Mouse (Mus musculus): ENCODE results near the gene Wee1. TPM values are rescaled to one million over a fixed set of nuclear protein-coding genes. Genes with fewer than 3 reads are reported as not detected.

Wee1 gene
- polyA plus RNA-seq (2016; fragmentation: Nextera tagmentation; extraction: Ambion mirVana), result 38.1 and 38.6 TPM in 2 replicates

GRCm38 (mm10) chr7:110121516-110122288 is at the start of gene Wee1:
Wee1 (plus strand) TSS chr7:110122046.
- peak within 1 kb of the TSS; percentile 76 for H3K4me2 ChIP-seq
- no peaks in the 10 kb centered on the region for H3K27me3 ChIP-seq (replicated peaks)
- H3K4me3 ChIP-seq, result peak within 1 kb of the TSS; percentile 93
- peaks cover 6% of the 10 kb centered on the region; the same call in 1 of the 2 replicates for H3K36me3 ChIP-seq
- under 1% methylated on average over 79 of the region's 81 CpGs for WGBS
- H3K4me1 ChIP-seq (replicated peaks), result peaks cover 34% of the 10 kb centered on the region
- peak within 1 kb of the TSS; percentile 98 for H3K9ac ChIP-seq
- peak within 1 kb of the TSS; percentile 97 for H3K27ac ChIP-seq (ENCODE audit: poor library complexity, severe bottlenecking)
- ATAC-seq (ENCODE audit: insufficient number of reproducible peaks, low FRiP score), result peak; percentile 98
- H3K9me3 ChIP-seq (replicated peaks), result no peaks in the 10 kb centered on the region

GRCm38 (mm10) chr7:110078168-110078567 is 43.7 kb upstream of the Wee1 start:
- H3K27ac ChIP-seq (ENCODE audit: poor library complexity, severe bottlenecking), result no peak overlapping the region
- H3K4me2 ChIP-seq, result no peak overlapping the region
- WGBS, result 87% methylated on average over 5 of the region's 5 CpGs
- no peaks in the 10 kb centered on the region for H3K27me3 ChIP-seq (replicated peaks)
- peaks cover 83% of the 10 kb centered on the region for H3K36me3 ChIP-seq
- ATAC-seq (ENCODE audit: insufficient number of reproducible peaks, low FRiP score), result no peak
- H3K9me3 ChIP-seq (replicated peaks), result no peaks in the 10 kb centered on the region
- no peak overlapping the region for H3K4me3 ChIP-seq
- no peak overlapping the region for H3K9ac ChIP-seq
- no peaks in the 10 kb centered on the region for H3K4me1 ChIP-seq (replicated peaks)

- Histone ChIP-seq H3K27ac (ENCODE audit: poor library complexity, severe bottlenecking) (no peak overlapping the region), H3K9ac (no peak overlapping the region), H3K36me3 (peaks cover 91% of the 10 kb centered on the region), H3K9me3 (replicated peaks) (no peaks in the 10 kb centered on the region), H3K4me3 (no peak overlapping the region), H3K4me1 (replicated peaks) (no peaks in the 10 kb centered on the region), H3K27me3 (replicated peaks) (no peaks in the 10 kb centered on the region), H3K4me2 (no peak overlapping the region)
- ATAC-seq (ENCODE audit: insufficient number of reproducible peaks, low FRiP score), result no peak
- 70% methylated on average over 13 of the region's 13 CpGs for WGBS
Measured at GRCm38 (mm10) chr7:110083386-110084165, 38.3 kb upstream of the Wee1 start.

GRCm38 (mm10) chr7:110085217-110085616 is 36.6 kb upstream of the Wee1 start:
- Histone ChIP-seq H3K27me3 (replicated peaks) (no peaks in the 10 kb centered on the region), H3K4me2 (no peak overlapping the region), H3K9ac (no peak overlapping the region), H3K27ac (ENCODE audit: poor library complexity, severe bottlenecking) (no peak overlapping the region), H3K9me3 (replicated peaks) (no peaks in the 10 kb centered on the region), H3K4me3 (no peak overlapping the region), H3K36me3 (peaks cover 92% of the 10 kb centered on the region), H3K4me1 (replicated peaks) (no peaks in the 10 kb centered on the region)
- no peak for ATAC-seq (ENCODE audit: insufficient number of reproducible peaks, low FRiP score)

- WGBS, result 78% methylated on average over 4 of the region's 4 CpGs
- Histone ChIP-seq H3K4me1 (replicated peaks) (no peaks in the 10 kb centered on the region), H3K4me2 (no peak overlapping the region), H3K27ac (ENCODE audit: poor library complexity, severe bottlenecking) (no peak overlapping the region), H3K4me3 (no peak overlapping the region), H3K36me3 (peaks cover 93% of the 10 kb centered on the region), H3K9me3 (replicated peaks) (no peaks in the 10 kb centered on the region), H3K27me3 (replicated peaks) (no peaks in the 10 kb centered on the region), H3K9ac (no peak overlapping the region)
- ATAC-seq (ENCODE audit: insufficient number of reproducible peaks, low FRiP score), result no peak
Measured at GRCm38 (mm10) chr7:110087914-110088313, 33.9 kb upstream of the Wee1 start.

GRCm38 (mm10) chr7:110091670-110092069 is 30.2 kb upstream of the Wee1 start:
- no peak overlapping the region for H3K4me2 ChIP-seq
- no peaks in the 10 kb centered on the region for H3K4me1 ChIP-seq (replicated peaks)
- no peaks in the 10 kb centered on the region for H3K27me3 ChIP-seq (replicated peaks)
- H3K9ac ChIP-seq, result no peak overlapping the region
- WGBS, result 86% methylated on average over 7 of the region's 7 CpGs
- H3K9me3 ChIP-seq (replicated peaks), result no peaks in the 10 kb centered on the region
- ATAC-seq (ENCODE audit: insufficient number of reproducible peaks, low FRiP score), result no peak
- H3K36me3 ChIP-seq, result peaks cover 88% of the 10 kb centered on the region
- no peak overlapping the region for H3K4me3 ChIP-seq
- H3K27ac ChIP-seq (ENCODE audit: poor library complexity, severe bottlenecking), result no peak overlapping the region

- Histone ChIP-seq H3K27me3 (replicated peaks) (no peaks in the 10 kb centered on the region), H3K27ac (ENCODE audit: poor library complexity, severe bottlenecking) (no peak overlapping the region), H3K4me2 (no peak overlapping the region), H3K9me3 (replicated peaks) (no peaks in the 10 kb centered on the region), H3K36me3 (peaks cover 49% of the 10 kb centered on the region), H3K4me3 (no peak overlapping the region), H3K9ac (no peak overlapping the region), H3K4me1 (replicated peaks) (peaks cover 7% of the 10 kb centered on the region)
- 81% methylated on average over 4 of the region's 4 CpGs for WGBS
- no peak for ATAC-seq (ENCODE audit: insufficient number of reproducible peaks, low FRiP score)
Measured at GRCm38 (mm10) chr7:110096332-110096731, 25.5 kb upstream of the Wee1 start.

GRCm38 (mm10) chr7:110097106-110097793 is 24.6 kb upstream of the Wee1 start:
- Histone ChIP-seq H3K4me1 (replicated peaks) (peaks cover 7% of the 10 kb centered on the region), H3K4me2 (no peak overlapping the region), H3K4me3 (no peak overlapping the region), H3K27me3 (replicated peaks) (no peaks in the 10 kb centered on the region), H3K36me3 (peaks cover 42% of the 10 kb centered on the region), H3K9ac (0 out of 2 replicates have a peak overlapping the region, but pooled peaks have one; percentile 8), H3K9me3 (replicated peaks) (no peaks in the 10 kb centered on the region), H3K27ac (ENCODE audit: poor library complexity, severe bottlenecking) (no peak overlapping the region)
- no peak for ATAC-seq (ENCODE audit: insufficient number of reproducible peaks, low FRiP score)
- 60% methylated on average over 7 of the region's 7 CpGs for WGBS

- Histone ChIP-seq H3K36me3 (peaks cover 10% of the 10 kb centered on the region), H3K27ac (ENCODE audit: poor library complexity, severe bottlenecking) (no peak overlapping the region), H3K4me3 (no peak overlapping the region), H3K27me3 (replicated peaks) (no peaks in the 10 kb centered on the region), H3K4me1 (replicated peaks) (peaks cover 7% of the 10 kb centered on the region), H3K9me3 (replicated peaks) (no peaks in the 10 kb centered on the region), H3K4me2 (no peak overlapping the region), H3K9ac (no peak overlapping the region)
- WGBS, result 53% methylated on average over 6 of the region's 6 CpGs
- ATAC-seq (ENCODE audit: insufficient number of reproducible peaks, low FRiP score), result no peak
Measured at GRCm38 (mm10) chr7:110100854-110101253, 21.0 kb upstream of the Wee1 start.

GRCm38 (mm10) chr7:110101266-110101665 is 20.6 kb upstream of the Wee1 start:
- no peak overlapping the region for H3K4me3 ChIP-seq
- 75% methylated on average over 5 of the region's 5 CpGs for WGBS

GRCm38 (mm10) chr7:110105041-110105440 is 16.8 kb upstream of the Wee1 start:
- Histone ChIP-seq H3K27me3 (replicated peaks) (no peaks in the 10 kb centered on the region), H3K36me3 (no peaks in the 10 kb centered on the region), H3K27ac (ENCODE audit: poor library complexity, severe bottlenecking) (no peak overlapping the region), H3K4me3 (no peak overlapping the region), H3K4me2 (no peak overlapping the region), H3K4me1 (replicated peaks) (peaks cover 27% of the 10 kb centered on the region), H3K9me3 (replicated peaks) (no peaks in the 10 kb centered on the region), H3K9ac (no peak overlapping the region)
- 81% methylated on average over 5 of the region's 5 CpGs for WGBS
- no peak for ATAC-seq (ENCODE audit: insufficient number of reproducible peaks, low FRiP score)

More at GRCm38 (mm10) chr7:110101266-110101665, 20.6 kb upstream of the Wee1 start:
- Histone ChIP-seq H3K36me3 (peaks cover 6% of the 10 kb centered on the region), H3K27me3 (replicated peaks) (no peaks in the 10 kb centered on the region), H3K4me2 (no peak overlapping the region), H3K27ac (ENCODE audit: poor library complexity, severe bottlenecking) (no peak overlapping the region), H3K9me3 (replicated peaks) (no peaks in the 10 kb centered on the region), H3K9ac (no peak overlapping the region), H3K4me1 (replicated peaks) (peaks cover 8% of the 10 kb centered on the region)
- ATAC-seq (ENCODE audit: insufficient number of reproducible peaks, low FRiP score), result no peak

Measured in heart, embryonic 12.5 days (tissue).